Mouse (Mus musculus) C3H10T1/2 (cell line): ENCODE measurements around the gene Gm14296. TPM values are rescaled to one million over a fixed set of nuclear protein-coding genes. Genes with fewer than 3 reads are reported as not detected.

Experiments
- polyA plus RNA-seq, 2 experiments: library from polyadenylated mRNA; unstranded; fragments of >200 nt; fragmentation: generic; extraction: Trizol; gene quantifications; one replicate each; pipeline ENCODE4 v1.2.1; 2012; ENCODE audit warnings: missing spikeins in 2 of 2

Gm14296 gene
- 1 to 10 TPM in 1 of 2 experiments, under 1 TPM in 1; 0.43 to 2.0 TPM for polyA plus RNA-seq

DNA sequence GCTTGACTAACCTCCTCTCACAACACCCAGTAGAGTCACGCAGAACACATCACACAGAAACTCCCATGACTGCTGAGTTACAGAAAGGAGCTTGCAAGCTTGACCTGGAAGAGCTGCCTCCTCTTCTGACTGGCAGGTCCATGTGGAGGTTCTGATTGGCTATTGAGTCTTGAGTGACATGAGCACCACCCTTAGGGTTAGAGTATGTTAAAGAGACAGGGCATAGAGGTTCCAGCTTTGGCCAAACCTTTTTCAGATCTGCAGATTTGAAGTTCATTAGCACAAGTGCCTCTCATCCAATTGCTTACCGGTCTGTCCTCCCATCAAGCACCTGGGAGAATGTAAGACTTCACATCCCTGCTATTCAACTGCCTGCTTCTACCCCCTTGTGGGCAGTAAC is at the start of gene Gm14296:
Gene Gm14296 (minus strand): TSS at position 101 of the 400 bp plus-strand sequence.

Other genes starting within 250 kb of the Gm14296 start
- 1 to 10 TPM in 1 of 2 experiments, under 1 TPM in 1; 0.46 to 6.1 TPM for gene Gm14305, start 219.5 kb downstream of the Gm14296 start, polyA plus RNA-seq
- 1 to 10 TPM in 1 of 2 experiments, under 1 TPM in 1; 0.41 to 3.5 TPM for gene Gm14295, start 129.2 kb downstream of the Gm14296 start, polyA plus RNA-seq
- not detected for gene Gm14408, start 96.7 kb downstream of the Gm14296 start, polyA plus RNA-seq
- gene Gm14419, start 73.1 kb upstream of the Gm14296 start, polyA plus RNA-seq: 1 to 10 TPM in 1 of 2 experiments, under 1 TPM in 1; 0.21 to 3.4 TPM
- gene Gm14401, start 146.5 kb upstream of the Gm14296 start, polyA plus RNA-seq: under 1 TPM; 0.02 to 0.06 TPM